Mouse (Mus musculus) myocyte (in vitro differentiated cells): ENCODE results near the gene Hist1h4a.
A peak's percentile ranks its signal among the peaks of the same experiment; 100 is the strongest.
"Not testable (repeated sequence)": the region's sequence is repeated elsewhere in the genome, so short reads cannot be mapped to it uniquely, and the experiment has no call there.

Experiments
- MAX ChIP-seq: IDR thresholded peaks from one replicate; pipeline ENCODE4 v1.6.1; 2011; ENCODE audit warnings: low read depth, mild to moderate bottlenecking, control low read depth
- MYOG ChIP-seq, 3 experiments: IDR thresholded peaks; one replicate each; pipeline ENCODE4 v1.6.1; 2011; ENCODE audit warnings: control low read depth in 2 of 3, low read depth in 2 of 3, mild to moderate bottlenecking in 2 of 3; ENCODE audit not compliant: insufficient read length in 2 of 3, control insufficient read depth in 1 of 3, insufficient read depth in 1 of 3
- POLR2A ChIP-seq: IDR thresholded peaks from one replicate; pipeline ENCODE4 v1.6.1; 2011; ENCODE audit warnings: low read depth, mild to moderate bottlenecking, control low read depth, moderate library complexity; ENCODE audit not compliant: insufficient read length
- POLR2AphosphoS2 ChIP-seq: IDR thresholded peaks from one replicate; pipeline ENCODE4 v1.6.1; 2011; ENCODE audit warnings: low read depth, control low read depth; ENCODE audit not compliant: insufficient read length

- TF ChIP-seq POLR2A, result peak; percentile 80
- peak; percentile 88 for TF ChIP-seq POLR2AphosphoS2
- not testable (repeated sequence) for TF ChIP-seq MAX; MYOG (IDR thresholded peaks at IDR 0.05; ENCODE audit: control insufficient read depth in 1 of 3, insufficient read depth in 1 of 3, insufficient read length in 2 of 3, low read depth in 2 of 3)
Observed at GRCm38 (mm10) chr13:23752067-23752741, 8.8 kb downstream of the Hist1h4a start, which contains the start of gene Hist1h3b.
